Mouse (Mus musculus): ENCODE measurements around the gene Slc25a21.

Gene Slc25a21

DNA sequence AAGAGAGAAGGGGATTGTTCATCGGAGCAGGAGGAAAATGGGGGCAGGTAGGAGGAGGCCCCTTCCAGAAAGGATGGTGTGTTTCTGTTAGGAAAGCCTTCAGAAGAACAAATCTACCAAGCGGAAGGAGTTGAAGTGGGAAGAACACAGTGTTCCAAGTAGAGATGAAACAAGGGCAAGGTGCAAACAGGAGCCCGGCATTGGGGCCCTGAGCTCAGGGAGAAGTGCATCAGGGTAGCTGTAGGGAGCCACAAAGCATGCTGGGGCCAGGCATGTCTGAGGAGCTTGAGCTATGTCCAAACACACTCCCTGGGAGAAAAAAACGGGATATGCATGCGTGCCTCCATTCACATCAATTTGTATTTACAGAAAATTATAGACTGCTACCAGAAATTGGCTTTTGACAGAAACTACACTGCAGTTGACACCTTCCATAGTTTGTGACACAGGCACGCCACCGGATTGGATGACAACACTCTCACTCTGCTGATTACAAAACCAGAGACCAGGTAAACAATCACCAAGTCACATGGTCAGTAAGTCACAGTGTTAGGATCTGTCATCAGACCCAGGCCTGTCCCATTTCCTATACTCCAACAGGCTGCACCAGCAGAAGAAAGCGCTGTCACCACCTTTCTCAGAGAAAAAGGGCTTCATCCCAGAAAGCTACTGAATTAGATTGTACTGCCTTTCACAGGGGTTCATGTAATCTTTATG is 299.9 kb downstream of the Slc25a21 start:
- DNase-seq (ENCODE audit: inconsistent age in 2 of 2, low spot score in 1 of 2): no peak

DNA sequence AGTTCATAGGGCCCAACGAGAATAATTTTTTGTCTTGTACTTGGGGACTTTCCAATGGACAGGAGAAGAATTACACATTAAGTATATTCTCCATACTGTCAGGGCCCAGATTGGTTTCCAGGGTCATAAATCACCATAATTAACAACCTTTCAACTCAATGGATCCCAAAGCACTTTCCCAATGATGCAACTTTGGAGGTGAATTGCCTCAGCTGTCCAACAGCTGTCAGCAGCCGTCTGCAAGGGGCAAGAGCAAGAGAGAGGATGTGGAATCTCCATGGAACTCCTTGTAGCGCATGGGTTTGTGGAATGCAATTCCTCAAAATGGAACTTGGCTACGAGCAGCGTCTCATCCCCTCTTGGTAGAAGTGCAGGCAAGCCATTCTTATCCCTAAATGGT is 302.3 kb downstream of the Slc25a21 start:
- no peak for DNase-seq (ENCODE audit: inconsistent age in 2 of 2, low spot score in 1 of 2)

DNA sequence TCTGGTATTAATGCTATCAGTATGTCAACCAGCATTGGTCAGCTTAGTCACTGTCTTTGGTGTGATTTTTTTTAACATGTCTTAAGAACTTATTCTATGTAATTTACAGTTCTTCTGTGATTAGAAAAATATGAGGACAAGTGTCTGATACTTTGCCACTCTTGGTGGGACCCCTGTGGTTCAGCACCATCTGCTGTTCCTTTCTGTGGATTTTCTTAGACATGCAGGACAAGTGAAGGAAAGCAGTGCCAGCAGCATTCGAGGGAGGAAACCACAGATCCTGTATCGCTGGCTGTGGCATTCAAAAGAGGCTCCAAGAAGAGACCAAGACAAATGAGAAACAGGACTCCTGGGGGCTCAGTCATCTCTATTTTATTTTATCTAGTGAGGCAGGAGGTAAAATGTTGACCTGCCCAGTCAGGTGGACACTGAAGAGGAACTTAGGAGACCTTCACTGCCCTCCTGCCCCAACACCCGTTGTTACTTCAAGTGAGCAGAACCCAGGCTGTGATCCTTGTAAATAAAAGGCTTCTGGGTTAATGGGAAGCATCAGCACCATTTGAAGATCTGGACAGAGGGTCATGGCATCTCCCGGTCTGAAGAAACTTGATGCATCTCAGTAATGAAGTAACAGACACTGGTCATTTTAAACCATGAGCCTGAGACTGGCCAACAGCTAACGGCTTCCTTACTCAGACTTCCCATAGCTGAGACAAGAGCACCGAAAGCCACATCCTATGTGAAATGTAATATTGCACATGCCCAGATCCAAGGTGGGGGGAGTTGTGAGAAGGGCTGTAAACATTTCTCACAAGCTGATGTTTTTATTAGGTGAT is 306.2 kb downstream of the Slc25a21 start:
- DNase-seq (ENCODE audit: inconsistent age in 2 of 2, low spot score in 1 of 2): no peak

DNA sequence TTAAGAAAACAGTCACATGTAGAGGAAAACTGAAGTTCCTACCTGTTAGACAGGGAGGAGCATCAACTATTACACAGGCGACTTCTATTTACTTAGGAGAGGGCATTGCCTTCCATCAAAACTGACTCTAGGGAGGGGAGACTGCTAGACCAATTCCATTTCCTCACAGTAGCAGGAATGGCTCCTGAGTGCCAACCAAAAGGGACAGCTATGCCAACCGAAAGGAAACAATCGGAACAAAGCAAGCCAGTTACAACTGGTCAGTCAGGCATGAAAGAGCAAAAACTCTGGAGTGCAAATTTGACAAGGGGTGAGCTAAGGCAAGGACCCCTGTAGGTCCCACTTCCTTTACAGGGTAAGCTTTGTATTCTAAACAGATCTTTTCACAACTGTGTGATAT is 319.5 kb downstream of the Slc25a21 start:
- no peak for DNase-seq (ENCODE audit: inconsistent age in 2 of 2, low spot score in 1 of 2)

DNA sequence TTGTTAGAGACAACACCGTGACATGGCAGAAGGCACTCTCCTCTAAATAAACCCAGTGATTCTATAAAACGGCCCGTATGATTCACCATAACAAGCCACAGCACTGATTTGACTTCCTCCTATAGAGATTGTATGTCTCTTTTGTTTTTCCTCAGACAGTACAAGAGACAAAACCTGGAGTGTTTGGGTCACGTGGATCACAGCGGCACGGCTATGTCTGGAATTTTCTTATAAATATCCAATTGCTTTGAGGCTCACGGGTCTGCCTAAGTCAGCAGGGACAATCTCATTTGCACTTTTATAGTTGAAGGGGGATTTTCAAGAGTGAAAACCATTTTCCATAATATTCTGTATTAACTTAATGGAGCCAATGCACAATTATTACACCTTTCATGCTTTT is 320.7 kb downstream of the Slc25a21 start:
- no peak for DNase-seq (ENCODE audit: inconsistent age in 2 of 2, low spot score in 1 of 2)

DNA sequence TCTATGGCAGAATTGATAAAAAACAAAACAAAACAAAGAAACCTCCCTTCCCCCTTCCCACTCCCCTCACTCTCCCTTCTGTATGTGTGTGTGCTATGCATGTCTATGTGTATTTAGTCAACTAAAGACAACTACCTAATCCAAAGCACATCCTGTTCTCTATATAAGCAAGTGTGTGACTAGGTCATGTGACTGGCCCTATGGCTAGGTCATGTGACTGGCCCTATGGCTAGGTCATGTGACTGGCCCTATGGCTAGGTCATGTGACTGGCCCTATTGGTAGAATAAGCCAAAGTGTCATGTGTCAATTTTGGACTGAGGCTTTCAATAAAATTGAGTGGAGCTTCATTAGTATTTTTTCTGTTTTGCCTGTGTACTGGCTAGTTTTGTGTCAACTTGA is 324.1 kb downstream of the Slc25a21 start:
- no peak for DNase-seq (ENCODE audit: inconsistent age in 2 of 2, low spot score in 1 of 2)

DNA sequence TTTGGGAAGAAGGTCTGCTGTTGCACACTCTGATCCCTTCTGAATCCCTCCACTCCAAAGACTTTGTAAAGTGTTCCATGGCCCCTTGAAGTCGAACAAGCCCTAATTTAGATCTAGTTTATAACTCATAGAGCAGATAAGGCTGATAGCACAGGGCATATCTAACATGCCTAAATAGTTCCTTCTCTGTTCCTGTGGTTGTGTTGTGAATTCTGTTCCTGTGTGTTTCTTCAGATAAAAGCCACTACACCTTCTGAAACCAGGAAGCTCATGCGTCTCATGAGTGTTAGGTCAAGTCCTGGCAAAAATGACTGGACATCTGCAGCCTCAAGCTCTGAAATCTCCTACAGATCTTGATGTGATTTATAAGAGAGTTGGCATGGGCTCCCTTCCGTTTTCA is 326.7 kb downstream of the Slc25a21 start:
- no peak for DNase-seq (ENCODE audit: inconsistent age in 2 of 2, low spot score in 1 of 2)

DNA sequence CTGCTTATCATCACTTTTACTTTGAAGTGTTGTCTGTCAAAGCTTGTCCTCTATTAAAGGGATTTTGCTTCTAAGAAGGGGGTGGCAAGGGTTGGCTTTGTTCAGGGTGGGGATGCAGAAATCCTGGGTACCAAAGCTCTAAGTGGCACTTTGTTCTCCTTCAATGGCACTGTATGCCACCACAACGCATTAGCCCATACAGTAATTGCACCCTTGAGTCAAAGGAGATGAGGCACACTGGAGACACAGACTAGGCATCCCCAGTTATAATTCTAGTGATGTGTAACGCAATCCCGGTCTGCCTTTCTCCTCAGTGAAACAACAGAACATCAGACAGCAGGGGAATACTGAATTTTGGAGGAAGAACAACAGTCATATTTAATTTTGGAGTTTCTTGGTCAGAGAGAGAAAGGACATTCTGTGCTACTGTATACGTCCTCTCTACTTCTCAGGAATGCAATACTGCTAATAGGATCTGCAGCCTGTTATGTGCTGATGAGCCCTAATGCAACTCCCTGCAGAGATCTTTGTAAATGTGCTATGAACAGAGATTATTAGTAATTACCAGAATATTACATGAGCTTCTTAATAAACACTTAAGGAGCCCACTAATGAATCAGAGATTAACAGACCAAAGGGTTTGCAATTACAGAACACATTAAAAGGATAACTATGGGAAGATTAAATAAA is 333.3 kb downstream of the Slc25a21 start:
- DNase-seq (ENCODE audit: inconsistent age in 2 of 2, low spot score in 1 of 2): no peak

DNA sequence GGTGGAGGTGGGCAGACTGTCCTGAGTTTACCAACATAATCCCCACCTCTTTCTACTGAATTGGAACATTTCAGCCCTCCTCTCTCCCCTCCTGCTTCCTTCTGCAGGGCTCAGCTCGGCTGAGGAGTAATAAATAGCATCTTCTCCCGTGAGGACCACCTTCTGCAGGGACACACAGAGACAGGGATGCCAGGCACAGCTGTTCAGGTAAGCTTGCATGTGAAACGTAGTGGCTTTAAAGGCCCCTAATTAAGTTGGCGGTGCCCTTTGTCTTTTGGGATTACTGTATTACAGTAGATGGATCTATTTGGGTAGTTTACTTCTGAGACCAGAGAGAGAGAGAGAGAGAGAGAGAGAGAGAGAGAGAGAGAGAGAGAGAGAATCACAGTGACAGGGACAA is 344.6 kb downstream of the Slc25a21 start:
- no peak for DNase-seq (ENCODE audit: inconsistent age in 2 of 2, low spot score in 1 of 2)

DNA sequence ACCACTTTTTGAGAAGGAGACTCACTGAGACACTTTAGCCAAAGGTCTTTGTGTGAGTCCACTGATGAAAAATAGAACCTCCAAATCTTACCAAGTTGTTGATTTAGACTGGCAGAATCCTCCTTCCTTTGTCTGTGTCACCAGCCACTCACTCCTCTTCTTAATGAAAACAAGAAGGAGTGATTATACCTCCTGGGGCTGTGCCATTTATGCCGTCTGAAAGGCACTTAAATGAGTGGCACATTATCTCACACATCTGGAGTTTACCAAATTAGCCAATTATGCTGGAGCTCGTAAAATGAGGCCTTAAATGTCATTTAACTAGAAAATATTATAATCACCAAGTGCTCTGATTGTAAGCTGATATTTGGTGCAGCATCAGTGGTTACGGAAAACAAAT is 345.8 kb downstream of the Slc25a21 start:
- no peak for DNase-seq (ENCODE audit: inconsistent age in 2 of 2, low spot score in 1 of 2)

DNA sequence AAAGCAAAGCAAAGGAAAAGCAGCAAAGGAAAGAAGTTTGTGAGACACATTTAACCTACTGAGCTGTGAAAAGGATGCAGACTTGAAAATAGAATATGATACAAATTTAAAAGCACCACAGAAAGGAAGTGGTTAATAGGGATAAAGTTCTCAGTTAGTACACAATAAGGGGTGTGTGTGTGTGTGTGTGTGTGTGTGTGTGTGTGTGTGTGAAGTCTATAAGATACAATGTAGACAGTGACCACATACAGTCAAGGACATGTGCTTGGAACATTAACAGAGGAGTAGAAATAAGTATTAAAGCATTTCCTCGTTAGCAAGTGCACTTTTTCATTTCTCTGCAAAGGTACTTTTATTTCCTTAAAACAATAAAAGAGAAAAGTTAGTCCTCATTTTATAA is 367.3 kb downstream of the Slc25a21 start:
- no peak for DNase-seq (ENCODE audit: inconsistent age in 2 of 2, low spot score in 1 of 2)

DNA sequence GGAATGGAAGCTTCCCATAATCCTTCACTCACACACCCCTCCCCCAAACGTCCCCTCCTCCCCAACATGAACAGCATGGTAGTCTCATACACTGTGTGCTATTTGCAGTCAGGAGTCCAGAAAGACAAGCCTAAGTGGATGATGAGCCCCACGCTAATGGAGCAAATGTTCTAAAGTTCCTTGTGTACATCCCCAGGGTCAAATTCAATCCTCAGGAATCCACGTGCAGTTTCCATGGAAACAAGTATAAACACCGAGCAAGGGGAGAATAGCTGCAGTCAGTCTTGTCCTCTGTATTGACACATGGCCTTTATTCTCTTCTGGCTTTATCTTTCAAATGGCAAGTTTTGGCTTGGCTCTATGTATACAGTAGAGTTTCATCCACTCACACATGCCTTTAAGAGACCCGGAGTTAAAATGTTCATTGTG is 367.8 kb downstream of the Slc25a21 start:
- no peak for DNase-seq (ENCODE audit: inconsistent age in 2 of 2, low spot score in 1 of 2)

DNA sequence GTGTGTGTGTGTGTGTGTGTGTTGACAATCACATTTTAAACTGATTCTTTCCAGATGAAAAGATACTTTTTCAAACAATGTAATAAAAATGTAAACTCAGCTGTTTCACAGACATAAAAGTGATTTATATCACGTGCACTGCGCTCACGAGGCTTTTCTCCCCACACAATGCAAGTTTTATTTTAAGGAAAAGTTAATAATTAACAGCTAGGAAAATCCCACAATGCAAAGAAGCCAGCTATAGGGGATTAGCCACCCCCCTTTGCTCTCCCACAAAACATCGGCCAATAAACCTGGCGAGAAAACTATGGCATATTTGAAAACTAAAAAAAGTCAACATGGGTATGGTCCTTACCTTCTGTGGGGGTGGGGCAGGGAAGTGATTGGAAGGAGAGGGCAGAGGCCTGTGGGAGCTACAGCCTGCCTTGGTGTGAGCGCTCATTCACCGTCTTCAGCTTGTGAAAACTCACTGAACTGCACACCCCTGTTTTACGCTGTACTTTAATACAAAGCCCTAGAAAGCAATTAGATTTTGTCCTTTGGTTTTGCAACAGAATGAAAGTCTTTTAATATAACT is 369.4 kb downstream of the Slc25a21 start:
- no peak for DNase-seq (ENCODE audit: inconsistent age in 2 of 2, low spot score in 1 of 2)

DNA sequence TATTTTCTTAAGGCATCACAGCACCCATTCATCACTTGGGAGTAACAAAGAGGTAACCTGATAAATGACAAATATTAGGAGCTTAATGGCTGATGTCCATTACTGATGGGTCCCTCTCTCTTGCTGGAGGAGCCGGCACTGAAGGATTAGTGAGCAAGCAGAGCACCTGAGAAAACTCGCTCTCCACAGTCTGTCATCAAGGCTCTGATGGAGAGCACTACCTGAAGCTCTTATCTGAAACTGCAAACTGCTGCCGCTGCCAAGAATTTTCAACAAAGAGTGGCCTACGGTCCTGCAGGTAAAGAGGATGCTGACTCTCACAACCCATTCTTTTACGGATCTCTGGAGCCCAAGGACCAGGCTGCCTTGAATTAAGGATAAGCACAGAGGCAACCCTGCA is 372.6 kb downstream of the Slc25a21 start:
- no peak for DNase-seq (ENCODE audit: inconsistent age in 2 of 2, low spot score in 1 of 2)

DNA sequence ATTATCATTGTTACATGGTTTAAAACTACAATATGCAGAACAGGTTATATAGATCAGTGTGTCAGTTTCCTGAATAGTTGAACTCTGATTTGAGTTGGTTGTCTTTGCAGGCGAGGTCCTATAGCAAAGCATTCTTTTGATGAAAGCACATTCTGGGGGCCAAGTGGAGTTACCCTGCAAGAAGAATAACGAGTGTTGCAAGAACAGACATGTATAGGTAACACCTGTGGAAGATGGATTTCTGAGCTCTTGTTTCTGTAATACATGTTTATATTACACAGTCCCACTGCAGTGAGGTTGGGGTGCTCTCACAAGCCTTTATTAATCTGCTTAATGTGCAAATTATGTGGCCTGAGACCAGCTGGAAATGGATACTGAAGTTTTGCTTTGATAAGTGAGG is 375.1 kb downstream of the Slc25a21 start:
- no peak for DNase-seq (ENCODE audit: inconsistent age in 2 of 2, low spot score in 1 of 2)

DNA sequence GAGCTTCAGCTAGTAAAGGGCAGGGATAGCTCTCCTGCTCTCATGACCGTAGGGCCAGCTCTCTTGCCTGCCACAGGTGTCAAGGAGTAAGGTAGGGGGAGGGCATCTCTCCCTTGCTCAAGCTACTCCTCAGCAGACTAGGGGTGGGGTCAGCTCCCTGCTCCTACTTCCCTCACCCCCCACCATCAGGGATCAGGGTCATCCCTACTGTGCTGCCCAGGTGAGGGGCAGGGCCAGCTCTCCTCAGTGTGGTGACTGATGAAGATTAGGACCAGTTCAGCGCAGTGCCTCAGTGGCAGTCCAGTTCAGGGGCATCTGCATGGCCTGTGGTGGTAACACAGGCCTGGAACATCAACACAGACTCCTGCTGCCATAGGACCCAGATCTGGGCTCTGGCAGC is 376.7 kb downstream of the Slc25a21 start:
- no peak for DNase-seq (ENCODE audit: inconsistent age in 2 of 2, low spot score in 1 of 2)

DNA sequence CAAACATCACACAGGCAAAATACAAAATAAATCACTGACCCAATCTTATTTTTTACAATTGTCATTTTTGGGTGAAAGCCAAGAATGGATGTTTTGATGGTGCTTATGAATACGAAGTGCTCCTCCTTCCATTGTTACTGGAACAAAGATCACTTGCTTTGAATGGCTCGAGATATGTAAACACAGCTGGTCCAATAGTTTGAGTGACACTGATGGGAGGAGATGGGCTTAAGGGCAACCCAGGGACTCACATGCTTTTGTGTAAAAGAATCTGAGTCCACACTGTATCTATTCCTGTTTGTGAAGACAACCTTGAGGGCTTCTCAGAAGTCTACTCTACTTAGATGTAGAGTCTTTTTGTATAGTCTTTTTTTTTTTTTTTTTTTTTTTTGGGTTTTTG is 389.8 kb downstream of the Slc25a21 start:
- DNase-seq (ENCODE audit: inconsistent age in 2 of 2, low spot score in 1 of 2): no peak

DNA sequence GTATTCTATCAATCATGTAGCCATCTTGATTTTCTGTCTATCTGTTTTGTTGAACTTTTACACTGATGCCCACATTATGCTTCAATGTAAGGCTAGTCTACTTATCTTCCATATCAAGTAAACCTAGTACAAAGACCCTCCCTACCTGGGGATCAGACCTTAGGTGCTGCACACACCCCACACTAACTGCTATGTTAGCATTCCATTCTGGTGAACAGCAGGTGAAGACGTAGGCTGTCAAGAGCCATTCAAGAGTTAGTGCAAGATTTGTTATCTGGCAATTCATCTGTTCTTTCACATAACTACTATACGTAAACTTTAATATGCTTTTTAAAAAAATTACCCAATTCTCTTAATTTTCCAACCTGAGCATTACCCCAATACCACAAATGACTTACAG is 390.2 kb downstream of the Slc25a21 start:
- DNase-seq (ENCODE audit: inconsistent age in 2 of 2, low spot score in 1 of 2): no peak

DNA sequence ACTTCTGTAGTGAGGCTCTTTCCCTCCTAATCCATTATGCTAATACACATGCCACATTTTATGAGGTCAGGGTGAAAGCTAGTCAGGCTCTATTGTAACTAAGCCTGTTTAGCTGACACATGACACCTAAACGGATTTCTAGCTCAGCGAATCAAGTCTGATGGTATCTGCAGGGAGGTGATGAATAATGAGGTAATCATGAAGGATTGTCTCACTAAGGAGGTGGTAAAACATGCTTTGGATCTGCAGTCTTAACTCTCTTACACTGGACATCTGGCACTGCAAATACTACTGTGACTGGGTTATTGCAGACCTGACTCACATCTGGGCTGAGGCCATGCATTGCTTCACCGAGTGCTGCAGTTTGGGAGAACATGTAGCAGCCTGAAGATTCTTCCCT is 392.8 kb downstream of the Slc25a21 start:
- no peak for DNase-seq (ENCODE audit: inconsistent age in 2 of 2, low spot score in 1 of 2)

DNA sequence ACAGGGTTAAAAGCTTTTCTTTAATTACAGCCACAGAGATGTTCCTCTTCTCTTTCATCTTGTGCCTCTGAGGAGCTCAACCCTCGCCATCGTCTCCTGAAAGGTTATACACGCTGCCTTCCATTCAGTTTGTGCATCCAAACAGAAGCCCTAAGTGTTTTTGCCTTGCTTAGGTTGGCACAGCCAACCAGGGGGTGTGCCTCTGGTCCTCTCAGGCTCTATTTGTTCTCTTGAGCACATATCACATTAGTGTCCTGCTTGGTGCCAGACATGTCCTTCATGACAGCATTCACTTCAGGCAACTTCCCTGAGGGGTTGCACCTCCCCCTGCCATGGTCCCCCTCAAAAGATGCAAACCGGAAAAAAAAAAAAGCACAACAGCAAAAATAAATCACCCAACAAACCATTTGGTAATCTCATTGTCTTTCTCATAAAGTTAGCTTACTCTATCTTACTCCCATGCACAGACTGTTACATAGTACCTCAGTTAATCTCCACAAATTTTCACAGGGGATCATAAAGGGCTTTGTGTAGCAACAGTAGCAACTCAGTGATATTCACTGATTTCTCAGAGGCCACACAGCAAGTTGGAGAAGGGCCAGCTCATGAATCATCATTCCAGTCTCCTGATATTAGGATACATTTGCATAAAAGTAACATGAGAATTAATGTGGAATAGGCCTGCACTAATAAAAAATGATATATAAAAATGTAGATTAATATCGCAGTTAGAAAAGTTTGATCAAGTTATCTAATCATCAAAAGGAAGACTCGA is 398.4 kb downstream of the Slc25a21 start:
- peak in 1 of 2 experiments; percentile 59 for DNase-seq (ENCODE audit: inconsistent age in 2 of 2, low spot score in 1 of 2)

DNA sequence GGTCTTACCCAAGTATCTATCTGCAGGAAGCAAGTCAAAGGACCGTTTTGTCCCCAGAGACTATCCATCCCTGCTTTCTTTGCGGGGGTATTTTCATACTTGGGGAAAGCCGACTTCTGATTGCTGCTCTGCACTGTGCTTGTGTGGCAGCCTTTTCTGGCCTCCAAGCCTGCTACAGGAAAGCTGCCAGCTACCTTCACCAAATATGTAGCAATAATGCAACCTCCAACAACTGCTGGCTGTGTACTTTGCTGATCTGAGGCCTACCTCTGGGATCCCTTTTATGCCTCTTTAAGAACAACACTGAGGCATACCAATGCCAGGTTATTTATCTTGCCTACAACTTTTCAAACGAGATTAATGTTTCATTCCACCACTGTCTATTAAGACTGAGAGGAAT is 408.0 kb downstream of the Slc25a21 start:
- no peak for DNase-seq (ENCODE audit: inconsistent age in 2 of 2, low spot score in 1 of 2)

Measured in adrenal gland, adult (tissue).